Mouse (Mus musculus) G1E (cell line): ENCODE data around the gene Col15a1. TPM values are rescaled to one million over a fixed set of nuclear protein-coding genes. Genes with fewer than 3 reads are reported as not detected.

Experiments used
- ATAC-seq: 2 replicates; pipeline ENCODE4 v1.8.0; 2016; ENCODE audit warnings: mild to moderate bottlenecking; ENCODE audit not compliant: insufficient number of reproducible peaks, poor library complexity, low FRiP score, severe bottlenecking; ENCODE audit errors: extremely low read depth
- DNase-seq: peaks from one replicate; pipeline ENCODE4 v3.0.0; 2012; ENCODE audit warnings: low spot score
- H3K27me3 ChIP-seq: 2 replicates; pipeline ENCODE4 v1.6.1; 2012; ENCODE audit warnings: mild to moderate bottlenecking, low read length, inconsistent platforms; ENCODE audit not compliant: insufficient read depth
- H3K36me3 ChIP-seq: replicated peaks from 2 replicates; pipeline ENCODE3; 2012; ENCODE audit warnings: mild to moderate bottlenecking, inconsistent platforms
- H3K4me1 ChIP-seq: 2 replicates; pipeline ENCODE4 v1.6.1; 2012; ENCODE audit warnings: low read depth, low read length, inconsistent platforms, mixed read lengths; ENCODE audit not compliant: insufficient read depth
- H3K4me3 ChIP-seq: 2 replicates; pipeline ENCODE4 v1.5.1; 2012; ENCODE audit warnings: low read depth, mild to moderate bottlenecking, inconsistent platforms, low read length, moderate library complexity, mixed read lengths
- H3K9me3 ChIP-seq: replicated peaks from 2 replicates; pipeline ENCODE4 v1.6.1; 2012; ENCODE audit warnings: inconsistent platforms
- CTCF ChIP-seq: IDR thresholded peaks from 2 replicates; pipeline ENCODE4 v1.5.1; 2012; ENCODE audit warnings: low read depth, low read length, inconsistent platforms, mixed read lengths
- GATA1 ChIP-seq: IDR thresholded peaks from 2 replicates; pipeline ENCODE4 v1.6.1; 2012; ENCODE audit warnings: borderline replicate concordance, low read length, inconsistent platforms, mixed read lengths
- GATA2 ChIP-seq: IDR thresholded peaks from 2 replicates; pipeline ENCODE4 v1.6.1; 2012; ENCODE audit warnings: low read depth, low read length, inconsistent platforms, borderline replicate concordance
- POLR2AphosphoS5 ChIP-seq: IDR thresholded peaks from 2 replicates; pipeline ENCODE4 v1.6.1; 2012; ENCODE audit warnings: low read depth, low read length, inconsistent platforms; ENCODE audit not compliant: insufficient replicate concordance
- TAL1 ChIP-seq: conservative IDR thresholded peaks from 2 replicates; pipeline ENCODE4 v1.6.1; 2012; ENCODE audit warnings: low read depth, low read length, inconsistent platforms, mixed read lengths
- polyA plus RNA-seq: library from polyadenylated mRNA; stranded (reverse); fragments of >175 nt; gene quantifications from 2 replicates; pipeline ENCODE4 v1.2.3, GENCODE M21; 2012
- total RNA-seq, 2 experiments: library from RNA; stranded (forward) in 1 of 2; stranded (reverse) in 1 of 2; fragments of 200-1000 nt in 1 of 2; fragments of >200 nt in 1 of 2; fragmentation: Nextera tagmentation in 1 of 2; gene quantifications; 2 replicates each; pipeline ENCODE4 v1.2.3; 2014 to 2017

Gene Col15a1
- total and polyA plus RNA-seq, 3 experiments = 0.22 TPM; not detected in 2

DNA sequence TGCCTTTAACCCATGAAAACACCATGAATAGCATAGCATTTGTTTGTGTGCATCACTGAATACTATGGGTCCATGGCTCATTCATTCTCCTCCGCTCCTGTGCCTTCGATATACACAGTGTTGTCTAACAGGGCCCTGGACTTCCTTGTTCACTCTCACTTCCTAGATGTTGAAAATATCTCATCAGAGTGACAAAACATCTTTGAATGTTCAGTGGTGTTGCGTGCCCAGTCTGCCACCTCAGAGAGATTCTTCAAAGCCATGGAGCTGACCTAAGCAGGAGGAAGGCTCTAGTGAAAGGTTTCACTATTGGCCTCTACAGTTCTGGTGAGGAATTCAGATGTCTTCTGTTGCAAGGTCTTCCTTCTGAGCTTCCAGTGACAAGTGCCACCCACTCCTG, 125.6 kb downstream of the Col15a1 start:
- H3K4me1 ChIP-seq = no peaks in the 10 kb centered on the region
- DNase-seq (no peak), ATAC-seq (no peak)
- no peak for TF ChIP-seq POLR2AphosphoS5
- TF ChIP-seq GATA2 = no peak
- no peak for TF ChIP-seq TAL1
- no peak for TF ChIP-seq GATA1
- no peak for TF ChIP-seq CTCF
- H3K27me3 ChIP-seq = no peaks in the 10 kb centered on the region
- H3K9me3 ChIP-seq = no peaks in the 10 kb centered on the region
- no peak overlapping the region for H3K4me3 ChIP-seq
- H3K36me3 ChIP-seq = no peaks in the 10 kb centered on the region

DNA sequence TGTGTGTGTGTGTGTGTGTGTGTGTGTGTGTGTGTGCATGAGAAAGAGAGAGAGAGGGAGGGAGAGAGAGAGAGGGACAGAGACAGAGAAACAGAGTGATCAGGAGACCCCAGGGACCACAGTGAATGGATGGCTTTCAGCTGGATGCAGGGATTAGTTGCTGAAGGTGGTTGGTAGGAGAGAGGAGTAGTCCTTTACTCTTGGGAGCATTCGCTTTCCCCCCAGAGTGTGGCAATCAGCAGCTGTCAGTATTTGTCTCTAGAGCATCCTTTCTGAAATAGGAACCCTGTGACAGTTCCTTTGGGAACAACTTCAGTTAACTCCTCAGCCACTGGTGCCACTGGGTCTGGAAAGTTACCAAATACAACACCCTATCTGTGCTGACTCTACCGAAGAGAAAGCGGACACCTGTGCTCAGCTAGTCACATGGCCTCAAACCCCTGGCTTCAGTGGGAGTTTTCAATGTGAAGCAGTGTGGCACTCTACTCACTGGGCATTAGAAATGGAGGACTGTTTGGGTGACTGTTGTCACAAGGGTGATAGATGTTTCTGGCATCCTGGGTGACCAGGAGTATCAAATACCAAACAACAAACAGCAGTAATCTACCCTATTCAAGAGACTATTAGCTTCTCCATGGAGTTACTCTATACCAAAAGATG, 129.1 kb downstream of the Col15a1 start:
- no peaks in the 10 kb centered on the region for H3K9me3 ChIP-seq
- ATAC-seq = no peak
- H3K36me3 ChIP-seq = no peaks in the 10 kb centered on the region
- peaks cover 2% of the 10 kb centered on the region; the same call in 1 of the 2 replicates for H3K27me3 ChIP-seq
- DNase-seq = no peak
- H3K4me1 ChIP-seq = no peaks in the 10 kb centered on the region
- H3K4me3 ChIP-seq = no peak overlapping the region
- TF ChIP-seq CTCF (no peak), POLR2AphosphoS5 (no peak), TAL1 (no peak), GATA1 (no peak), GATA2 (no peak)

DNA sequence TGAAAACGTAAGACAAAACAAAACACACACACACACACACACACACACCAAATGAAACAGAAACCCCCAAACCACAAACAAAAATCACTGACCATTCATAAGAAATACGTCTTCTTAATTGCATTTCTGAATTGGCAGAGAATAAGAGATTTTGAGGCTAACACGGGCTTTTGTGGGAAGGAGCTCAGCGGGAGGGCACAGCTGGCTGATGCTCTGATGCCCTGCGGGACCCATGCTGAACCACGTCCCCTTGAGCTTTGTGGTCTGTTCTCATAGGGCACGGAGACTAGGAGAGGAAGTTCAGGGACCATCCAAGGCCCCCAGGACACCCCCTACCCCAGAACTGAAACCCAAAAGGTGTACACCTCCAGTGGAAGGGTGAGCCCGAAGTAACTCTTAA, 134.7 kb downstream of the Col15a1 start:
- DNase-seq (no peak), ATAC-seq (no peak)
- Histone ChIP-seq H3K27me3 (peaks cover 7% of the 10 kb centered on the region), H3K4me3 (no peak overlapping the region), H3K9me3 (no peaks in the 10 kb centered on the region), H3K36me3 (no peaks in the 10 kb centered on the region), H3K4me1 (0 out of 2 replicates have a peak, but pooled peaks cover 4% of the 10 kb centered on the region)
- TF ChIP-seq GATA1 (no peak), CTCF (no peak), GATA2 (no peak), TAL1 (no peak), POLR2AphosphoS5 (no peak)

DNA sequence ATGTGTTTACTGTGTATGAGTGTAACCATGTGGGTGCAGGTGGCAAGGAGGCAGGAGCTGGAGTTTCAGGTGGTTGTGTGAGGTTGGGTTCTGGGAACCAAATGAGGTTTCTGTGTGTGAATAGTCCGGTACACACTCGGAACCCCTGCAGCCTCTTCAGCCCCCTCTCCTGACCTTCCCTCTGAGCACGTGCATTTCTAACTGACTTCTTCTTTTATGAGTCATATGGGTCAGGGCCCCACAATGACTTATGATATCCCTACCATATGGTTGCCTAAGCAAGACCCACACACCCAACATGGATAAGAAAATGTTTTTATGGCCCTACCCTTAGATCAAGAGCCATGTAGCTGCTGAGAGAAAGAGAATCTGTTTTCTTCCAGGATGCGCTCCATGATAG, 139.1 kb downstream of the Col15a1 start:
- Histone ChIP-seq H3K36me3 (no peaks in the 10 kb centered on the region), H3K4me1 (peaks cover 9% of the 10 kb centered on the region), H3K27me3 (peaks cover 20% of the 10 kb centered on the region), H3K4me3 (no peak overlapping the region), H3K9me3 (no peaks in the 10 kb centered on the region)
- DNase-seq = no peak
- TF ChIP-seq GATA2 (no peak), TAL1 (no peak), GATA1 (no peak), CTCF (no peak), POLR2AphosphoS5 (no peak)
- ATAC-seq = peak; percentile 71

DNA sequence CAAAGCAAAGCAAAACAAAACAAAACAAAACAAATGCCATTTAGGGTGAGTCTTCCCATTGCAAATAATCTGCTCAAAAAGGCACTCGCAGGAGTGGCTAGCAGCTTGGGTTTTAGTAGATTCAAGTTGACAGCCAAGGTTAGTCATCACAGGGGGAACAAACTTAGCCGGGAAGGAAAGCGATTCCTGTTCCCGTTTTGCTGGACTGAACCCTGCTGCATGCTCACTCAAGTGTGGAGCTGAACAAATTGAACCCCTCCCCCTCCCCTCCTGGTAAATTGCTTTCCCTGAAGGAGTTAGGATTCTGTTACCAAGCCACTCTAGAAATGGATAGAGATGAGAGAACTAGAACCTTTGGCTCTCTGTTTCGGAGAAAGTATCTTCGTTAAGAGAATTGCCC, 141.8 kb downstream of the Col15a1 start:
- DNase-seq = no peak
- H3K27me3 ChIP-seq = peaks cover 17% of the 10 kb centered on the region
- TF ChIP-seq GATA1 = no peak
- TF ChIP-seq CTCF = no peak
- no peak for TF ChIP-seq TAL1
- TF ChIP-seq POLR2AphosphoS5 = no peak
- TF ChIP-seq GATA2 = no peak

DNA sequence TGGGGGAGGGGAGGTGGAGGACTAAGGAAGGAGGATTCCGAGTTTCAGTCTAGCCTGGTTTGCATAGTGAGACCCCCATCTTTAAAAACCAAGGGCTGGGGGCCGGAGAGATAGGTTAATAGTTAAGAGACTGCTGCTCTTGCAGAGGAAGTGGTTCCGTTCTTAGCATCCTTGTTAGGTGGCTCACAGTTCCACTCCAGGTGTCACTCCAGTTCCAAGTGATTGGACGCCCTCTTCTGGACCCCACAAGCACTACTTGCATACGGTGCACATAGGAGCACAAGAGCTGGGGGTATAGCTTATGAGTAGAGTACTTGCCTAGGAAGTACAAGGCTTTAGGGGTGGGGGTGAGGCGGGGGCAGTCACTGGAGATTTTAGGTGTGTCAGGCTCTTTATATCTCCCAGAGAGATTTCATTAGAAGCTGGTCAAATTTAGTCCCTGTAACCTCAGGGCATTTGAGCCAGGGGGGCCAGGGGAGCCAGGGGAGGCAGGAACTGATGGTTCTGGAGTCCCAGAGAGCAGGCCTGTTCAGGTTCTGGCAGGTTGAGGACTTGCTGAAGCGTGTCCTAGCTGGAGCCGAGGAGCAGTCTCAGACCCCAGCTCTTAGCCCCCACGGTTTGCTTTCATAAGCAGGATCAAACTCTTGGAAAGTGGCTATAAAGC, 143.6 kb downstream of the Col15a1 start:
- Histone ChIP-seq H3K4me1 (peaks cover 16% of the 10 kb centered on the region), H3K27me3 (peaks cover 15% of the 10 kb centered on the region), H3K9me3 (no peaks in the 10 kb centered on the region), H3K36me3 (no peaks in the 10 kb centered on the region), H3K4me3 (peak overlapping the region; percentile 81; the same call in 1 of the 2 replicates)
- TF ChIP-seq GATA1 = no peak
- TF ChIP-seq GATA2 = no peak
- TF ChIP-seq TAL1 = no peak
- TF ChIP-seq POLR2AphosphoS5 = no peak
- no peak for TF ChIP-seq CTCF
- ATAC-seq (no peak), DNase-seq (no peak)

More for the DNA sequence above, 141.8 kb downstream of the Col15a1 start:
- Histone ChIP-seq H3K9me3 (no peaks in the 10 kb centered on the region), H3K4me1 (peaks cover 19% of the 10 kb centered on the region), H3K4me3 (no peak overlapping the region), H3K36me3 (no peaks in the 10 kb centered on the region)
- no peak for ATAC-seq
